Mouse (Mus musculus): ENCODE results near the gene Zbtb33.

DNA sequence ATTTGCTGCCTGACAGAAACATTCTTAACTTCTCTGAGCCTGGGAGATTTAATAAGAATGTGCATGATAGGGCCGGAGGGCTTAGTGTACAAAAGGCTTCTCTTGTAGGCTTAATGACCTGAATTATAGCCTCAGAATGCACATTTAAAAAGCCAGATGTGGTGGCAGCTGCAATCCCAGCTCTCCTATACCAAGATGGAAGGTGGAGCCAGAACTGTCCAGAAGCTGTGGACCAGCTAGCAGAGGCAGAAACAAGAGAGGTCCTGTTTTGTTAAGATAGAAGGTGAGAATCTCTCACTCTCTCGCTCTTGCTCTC is 28.0 kb downstream of the Zbtb33 start:
- TF ChIP-seq ZC3H11A (IDR thresholded peaks at IDR 0.05; ENCODE audit: low read depth, low read length) (no peak), GATA1 (IDR thresholded peaks at IDR 0.05; ENCODE audit: low read depth, low read length) (no peak), ZNF384 (IDR thresholded peaks at IDR 0.05; ENCODE audit: low read depth, low read length) (no peak)
